Mouse (Mus musculus): Measurements from ENCODE around the gene Mfsd11.

Mfsd11 gene

GRCm38 (mm10) chr11:116852291-116852890 is at the start of gene Mfsd11:
Gene Mfsd11, plus strand, starts transcription at chr11:116852440.
- no peak for DNase-seq (ENCODE audit: low read depth, low spot score)

- no peak for DNase-seq (ENCODE audit: low read depth, low spot score)
These were observed 49.5 kb upstream of the Mfsd11 start for GRCm38 (mm10) chr11:116802709-116803108.

GRCm38 (mm10) chr11:116806136-116807071 is 45.8 kb upstream of the Mfsd11 start:
- no peak for DNase-seq (ENCODE audit: low read depth, low spot score)

- DNase-seq (ENCODE audit: low read depth, low spot score) = no peak
These were observed 45.1 kb upstream of the Mfsd11 start for GRCm38 (mm10) chr11:116807116-116807515.

- no peak for DNase-seq (ENCODE audit: low read depth, low spot score)
These were observed 44.7 kb upstream of the Mfsd11 start for GRCm38 (mm10) chr11:116807526-116807925.

GRCm38 (mm10) chr11:116807938-116808606 is 44.2 kb upstream of the Mfsd11 start:
- DNase-seq (ENCODE audit: low read depth, low spot score) = peak; percentile 54

- DNase-seq (ENCODE audit: low read depth, low spot score) = no peak
These were observed 43.3 kb upstream of the Mfsd11 start for GRCm38 (mm10) chr11:116808811-116809395.

GRCm38 (mm10) chr11:116809520-116809919 is 42.7 kb upstream of the Mfsd11 start:
- DNase-seq (ENCODE audit: low read depth, low spot score) = no peak

GRCm38 (mm10) chr11:116810528-116810927 is 41.7 kb upstream of the Mfsd11 start:
- no peak for DNase-seq (ENCODE audit: low read depth, low spot score)

GRCm38 (mm10) chr11:116810983-116811901 is 41.0 kb upstream of the Mfsd11 start:
- DNase-seq (ENCODE audit: low read depth, low spot score) = peak; percentile 50

GRCm38 (mm10) chr11:116812793-116813529 is 39.3 kb upstream of the Mfsd11 start:
- DNase-seq (ENCODE audit: low read depth, low spot score) = no peak

GRCm38 (mm10) chr11:116813610-116814009 is 38.6 kb upstream of the Mfsd11 start:
- no peak for DNase-seq (ENCODE audit: low read depth, low spot score)

- DNase-seq (ENCODE audit: low read depth, low spot score) = no peak
These were observed 38.0 kb upstream of the Mfsd11 start for GRCm38 (mm10) chr11:116814076-116814883.

GRCm38 (mm10) chr11:116814884-116815415 is 37.3 kb upstream of the Mfsd11 start:
- no peak for DNase-seq (ENCODE audit: low read depth, low spot score)

- no peak for DNase-seq (ENCODE audit: low read depth, low spot score)
These were observed 35.5 kb upstream of the Mfsd11 start for GRCm38 (mm10) chr11:116816769-116817168.

GRCm38 (mm10) chr11:116817567-116817966 is 34.7 kb upstream of the Mfsd11 start:
- no peak for DNase-seq (ENCODE audit: low read depth, low spot score)

- no peak for DNase-seq (ENCODE audit: low read depth, low spot score)
These were observed 33.5 kb upstream of the Mfsd11 start for GRCm38 (mm10) chr11:116818722-116819121.

GRCm38 (mm10) chr11:116819932-116820593 is 32.2 kb upstream of the Mfsd11 start:
- DNase-seq (ENCODE audit: low read depth, low spot score) = no peak
